Mouse (Mus musculus): ENCODE results near the gene Ovol3.
"Not testable (repeated sequence)": the region's sequence is repeated elsewhere in the genome, so short reads cannot be mapped to it uniquely, and the experiment has no call there.

Gene Ovol3

DNA sequence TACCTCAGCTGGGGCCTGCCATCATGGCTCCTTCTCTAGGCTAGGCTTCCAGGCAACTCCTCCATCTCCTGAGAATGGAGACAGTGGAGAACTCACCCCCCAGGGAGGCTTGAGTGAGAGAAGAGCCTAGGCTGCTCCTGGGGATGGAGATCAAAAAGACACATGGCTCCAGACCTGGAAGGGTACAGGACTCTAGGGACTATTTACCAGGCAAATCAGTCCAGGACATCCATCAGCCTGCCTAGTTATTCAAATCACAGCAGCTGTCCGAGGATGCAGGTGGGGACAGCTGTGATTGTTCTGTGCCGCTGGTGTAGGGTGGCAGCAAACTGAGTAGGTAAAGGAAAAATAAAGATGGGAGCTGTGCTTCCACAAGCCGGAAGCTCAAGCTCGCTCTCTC lies at the start of gene Ovol3:
Ovol3 (minus strand) TSS at position 101 of the 400 bp plus-strand sequence.
- no peak for DNase-seq (ENCODE audit: low spot score)

DNA sequence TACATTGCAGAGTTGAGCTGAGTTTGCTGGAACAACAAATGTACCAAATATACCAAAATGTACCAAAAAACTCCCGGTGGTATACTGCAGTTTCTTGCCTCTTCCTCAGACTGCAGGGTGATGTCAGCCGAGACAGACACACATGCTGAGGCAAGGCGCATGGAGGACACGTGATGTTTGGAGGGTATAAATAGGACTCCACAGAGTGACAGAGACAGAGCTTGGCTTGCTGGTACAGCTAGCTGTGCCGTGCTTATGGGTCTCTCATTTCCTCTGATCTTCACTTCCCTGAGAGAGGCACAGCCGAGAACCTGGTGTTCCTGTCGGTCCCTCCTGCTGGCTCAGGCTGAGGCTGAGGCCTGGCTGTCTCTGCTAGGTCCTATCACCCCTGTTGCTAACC lies 47.2 kb upstream of the Ovol3 start:
- no peak for DNase-seq (ENCODE audit: low spot score)

DNA sequence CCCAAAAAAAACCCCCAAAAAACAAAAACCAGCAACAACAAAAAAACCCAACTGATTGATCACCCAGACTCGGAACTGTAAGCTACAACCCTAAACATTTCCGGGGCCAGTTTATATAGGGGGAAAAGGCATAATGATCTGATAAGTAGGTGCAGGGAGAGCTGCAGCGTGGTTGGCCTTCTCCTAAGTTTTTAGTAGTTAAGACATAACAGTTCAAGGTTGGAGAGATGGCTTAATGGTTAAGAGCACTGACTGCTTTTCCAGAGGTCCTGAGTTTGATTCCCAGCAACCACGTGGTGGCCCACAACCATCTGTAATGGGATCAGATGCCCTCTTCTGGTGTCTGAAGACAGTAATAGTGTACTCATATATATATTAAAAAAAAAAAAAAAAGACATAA lies 46.0 kb upstream of the Ovol3 start:
- DNase-seq (ENCODE audit: low spot score), result no peak

DNA sequence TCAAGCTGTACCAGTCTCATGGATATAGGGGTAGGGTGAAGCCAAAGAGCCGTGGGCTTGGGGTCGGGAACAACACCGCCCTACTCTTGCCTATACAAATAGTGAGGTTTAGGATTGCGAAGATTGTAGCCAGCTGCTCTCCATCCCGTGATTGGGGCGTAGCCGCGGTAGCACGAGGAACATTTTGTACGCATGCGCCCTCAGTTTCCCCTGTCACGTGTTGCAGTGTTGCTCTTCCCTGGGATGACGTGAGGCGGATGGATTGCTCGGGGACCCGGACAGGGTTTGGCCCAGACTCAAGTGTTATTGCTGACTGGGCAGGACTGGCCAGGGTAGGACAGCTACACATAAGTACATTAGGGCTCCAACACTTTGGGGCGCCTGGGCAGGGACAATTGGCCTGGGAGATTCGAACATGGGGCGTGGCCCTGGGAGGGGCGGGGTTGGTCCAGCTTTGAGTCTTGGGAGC lies 45.2 kb upstream of the Ovol3 start:
- peak; percentile 71 for DNase-seq (ENCODE audit: low spot score)

DNA sequence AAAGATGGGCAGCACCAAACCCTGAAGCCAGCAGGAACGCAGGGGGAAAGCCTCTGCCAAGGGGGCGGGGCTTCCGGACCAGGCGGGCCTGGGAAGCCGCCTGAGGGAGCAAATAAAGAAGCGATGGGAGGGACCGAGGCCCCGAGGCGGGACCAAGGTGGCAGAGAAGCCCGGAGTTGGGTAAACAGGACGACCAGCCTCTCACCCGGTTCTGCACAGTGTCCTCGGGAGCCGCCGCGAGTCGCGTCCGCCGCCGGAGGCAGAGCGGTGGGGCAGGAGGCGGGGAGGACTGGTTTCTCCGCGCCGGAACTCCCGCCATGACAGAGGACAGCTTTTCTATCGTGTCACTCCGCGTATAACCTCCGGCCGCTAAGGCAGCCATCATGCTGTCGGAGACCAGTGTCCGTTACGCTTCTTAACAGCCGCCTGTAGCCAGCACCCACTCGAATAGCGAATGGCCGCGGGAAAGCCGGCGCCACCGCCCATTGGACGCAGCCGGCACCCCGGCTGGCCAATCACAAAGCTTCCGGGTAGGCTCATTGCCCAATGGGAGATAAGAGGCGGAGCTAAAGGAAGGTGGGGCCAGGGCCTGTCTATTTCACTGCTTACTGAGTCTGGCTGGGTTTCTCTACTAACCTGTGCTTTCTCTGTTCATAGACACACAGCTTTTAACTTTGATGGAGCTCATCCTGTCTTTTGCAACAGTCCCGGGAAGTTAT lies 44.6 kb upstream of the Ovol3 start, which contains the start of the genes Thap8 and Wdr62:
Thap8 (plus strand) TSS at position 144 of the 719 bp plus-strand sequence.
Wdr62 (minus strand) TSS at position 469 of the 719 bp plus-strand sequence.
- DNase-seq (ENCODE audit: low spot score), result peak; percentile 88

DNA sequence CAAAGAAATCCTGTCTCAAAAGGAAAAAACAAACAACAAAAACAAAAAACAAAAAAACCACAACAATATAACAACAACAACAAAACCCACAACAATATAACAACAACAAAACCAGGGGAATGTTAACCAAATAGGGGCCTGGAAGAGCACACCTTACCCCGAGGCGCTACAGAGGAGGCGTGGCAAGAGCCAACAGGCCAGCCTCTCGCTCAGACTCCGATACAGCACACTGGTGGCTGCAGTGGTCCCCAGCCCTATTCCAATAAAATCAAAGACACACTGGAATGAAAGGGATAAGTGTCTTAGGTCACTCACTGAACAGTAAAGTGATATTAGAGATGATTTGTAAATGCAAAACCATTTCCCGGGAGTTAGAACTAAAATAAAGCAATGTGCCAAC lies 44.0 kb upstream of the Ovol3 start:
- DNase-seq (ENCODE audit: low spot score), result no peak

DNA sequence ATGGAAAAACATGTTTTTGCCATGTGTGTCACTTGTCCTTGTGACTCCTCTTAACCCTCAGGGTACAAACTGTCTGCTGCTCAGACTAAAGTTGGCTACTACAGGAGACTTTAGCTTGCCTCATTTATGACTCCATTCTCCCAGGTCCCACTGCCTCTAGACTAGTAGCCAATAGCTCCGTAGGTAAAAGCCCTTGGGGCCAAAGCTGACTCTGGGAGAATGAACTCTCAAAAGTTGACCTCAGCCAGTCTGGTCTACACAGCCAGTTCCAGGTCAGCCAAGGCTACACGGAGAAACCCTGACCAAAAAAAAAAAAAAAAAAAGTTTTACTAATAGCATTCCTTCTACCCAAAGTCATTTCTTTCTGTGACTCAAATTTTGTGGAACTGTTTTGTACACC lies 43.4 kb upstream of the Ovol3 start:
- no peak for DNase-seq (ENCODE audit: low spot score)

DNA sequence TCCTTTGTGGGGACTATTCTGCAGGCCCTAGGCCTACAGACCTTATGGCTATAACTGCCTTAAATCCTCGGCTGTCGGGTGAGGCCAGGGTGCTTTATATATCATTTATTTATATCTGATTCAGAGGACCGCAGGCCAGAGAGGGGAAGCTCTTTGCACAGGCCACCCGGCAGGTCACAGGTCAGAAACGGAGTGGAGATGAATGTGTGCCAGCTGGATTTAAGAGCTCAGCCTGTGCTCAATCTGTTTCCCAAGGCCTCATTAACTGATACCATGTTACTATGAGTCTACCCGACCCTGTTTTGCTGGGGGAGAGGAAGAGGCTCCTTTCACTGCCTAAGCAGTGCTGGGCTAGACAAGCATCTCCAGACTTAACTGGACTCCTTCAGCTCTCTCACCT lies 38.9 kb upstream of the Ovol3 start:
- DNase-seq (ENCODE audit: low spot score), result no peak

DNA sequence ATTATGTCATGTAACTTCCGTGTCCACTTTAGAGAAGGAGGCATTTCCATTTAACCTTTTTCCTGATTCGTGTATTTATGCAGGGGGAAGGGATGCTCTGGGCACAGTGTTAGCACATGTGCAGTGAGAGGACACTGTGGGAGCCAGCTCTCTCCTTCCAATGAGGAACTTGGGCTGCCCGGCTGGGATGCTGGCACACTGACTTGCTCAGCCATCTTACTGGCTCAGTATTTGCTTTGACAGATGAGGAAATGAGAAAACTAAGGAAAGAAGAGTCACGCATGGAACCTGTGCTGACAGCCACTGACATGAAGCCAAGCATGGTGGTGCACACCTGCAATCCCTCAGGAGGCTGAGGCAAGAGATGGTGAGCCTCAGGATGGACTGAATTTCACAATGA lies 34.1 kb upstream of the Ovol3 start:
- no peak for DNase-seq (ENCODE audit: low spot score)

DNA sequence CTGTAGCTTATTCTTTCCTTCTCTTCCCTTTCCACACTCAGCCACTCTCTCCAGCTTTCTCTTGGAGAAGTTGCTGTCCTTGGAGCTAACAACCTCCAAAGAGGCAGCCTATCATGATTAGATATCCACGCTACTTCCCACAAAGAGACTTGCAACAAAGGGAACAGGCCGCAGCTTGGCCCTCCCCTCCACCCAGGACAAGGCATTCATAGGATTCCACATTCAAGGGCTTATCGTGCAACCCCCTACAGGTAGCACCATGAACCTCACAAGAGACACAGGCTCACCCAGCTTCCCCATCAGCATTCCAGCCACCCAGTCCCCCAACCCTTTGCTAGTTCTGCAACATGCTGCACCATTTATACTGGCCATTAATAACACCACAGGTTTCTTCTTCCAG lies 31.3 kb upstream of the Ovol3 start:
- DNase-seq (ENCODE audit: low spot score), result no peak

DNA sequence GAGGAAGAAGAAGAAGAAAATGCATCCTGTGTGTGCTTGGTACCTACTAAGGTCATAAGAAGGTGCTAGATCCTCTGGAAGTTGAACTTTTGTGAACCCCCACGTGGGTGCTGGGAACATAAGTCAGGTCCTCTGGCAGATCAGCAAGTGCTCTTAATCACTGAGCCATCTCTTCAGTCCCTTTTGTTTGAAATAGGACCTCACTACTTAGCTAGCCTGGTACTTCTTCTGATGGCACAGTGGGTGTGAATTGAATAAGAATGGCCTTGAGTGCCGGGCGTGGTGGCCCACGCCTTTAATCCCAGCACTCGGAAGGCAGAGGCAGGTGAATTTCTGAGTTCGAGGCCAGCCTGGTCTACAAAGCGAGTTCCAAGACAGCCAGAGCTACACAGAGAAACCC lies 30.4 kb upstream of the Ovol3 start:
- DNase-seq (ENCODE audit: low spot score), result no peak

DNA sequence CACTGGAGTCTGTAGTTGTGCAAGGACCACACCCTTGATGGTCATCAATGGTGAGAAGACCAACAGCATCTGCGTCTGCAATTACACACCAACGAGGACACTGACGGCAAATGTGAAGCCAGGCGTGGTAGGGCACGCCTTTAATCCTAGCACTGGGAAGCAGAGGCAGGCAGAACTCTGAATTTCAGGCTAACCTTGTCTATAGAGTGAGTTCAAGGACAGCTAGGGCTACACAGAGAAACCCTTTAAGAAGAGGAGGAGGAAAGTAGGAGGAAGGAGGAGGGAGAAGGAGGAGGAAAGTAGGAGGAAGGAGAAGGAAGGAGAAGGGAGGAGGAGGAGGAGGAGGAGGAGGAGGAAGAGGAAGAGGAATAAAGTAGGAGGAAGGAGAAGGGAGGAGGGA lies 30.0 kb upstream of the Ovol3 start:
- no peak for DNase-seq (ENCODE audit: low spot score)

DNA sequence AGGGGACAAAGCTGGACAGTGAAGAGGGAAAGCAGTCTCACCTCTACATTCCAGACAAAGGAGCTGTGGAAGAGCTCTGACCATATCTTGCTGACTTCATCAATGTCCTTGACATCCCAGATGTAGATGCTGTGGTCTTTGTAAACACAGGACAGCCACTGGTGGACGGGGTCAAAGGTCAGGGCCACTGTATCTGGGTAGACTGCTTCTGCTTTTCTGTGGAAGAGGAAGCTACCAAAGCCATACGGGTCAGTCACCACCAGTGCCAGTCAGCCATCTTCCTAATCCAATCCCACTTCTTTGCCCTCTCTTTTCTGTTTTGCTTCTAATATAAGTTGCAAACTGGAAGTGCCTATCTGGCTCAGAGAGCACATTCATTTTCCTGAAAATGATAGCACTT lies 29.5 kb upstream of the Ovol3 start:
- DNase-seq (ENCODE audit: low spot score), result no peak

DNA sequence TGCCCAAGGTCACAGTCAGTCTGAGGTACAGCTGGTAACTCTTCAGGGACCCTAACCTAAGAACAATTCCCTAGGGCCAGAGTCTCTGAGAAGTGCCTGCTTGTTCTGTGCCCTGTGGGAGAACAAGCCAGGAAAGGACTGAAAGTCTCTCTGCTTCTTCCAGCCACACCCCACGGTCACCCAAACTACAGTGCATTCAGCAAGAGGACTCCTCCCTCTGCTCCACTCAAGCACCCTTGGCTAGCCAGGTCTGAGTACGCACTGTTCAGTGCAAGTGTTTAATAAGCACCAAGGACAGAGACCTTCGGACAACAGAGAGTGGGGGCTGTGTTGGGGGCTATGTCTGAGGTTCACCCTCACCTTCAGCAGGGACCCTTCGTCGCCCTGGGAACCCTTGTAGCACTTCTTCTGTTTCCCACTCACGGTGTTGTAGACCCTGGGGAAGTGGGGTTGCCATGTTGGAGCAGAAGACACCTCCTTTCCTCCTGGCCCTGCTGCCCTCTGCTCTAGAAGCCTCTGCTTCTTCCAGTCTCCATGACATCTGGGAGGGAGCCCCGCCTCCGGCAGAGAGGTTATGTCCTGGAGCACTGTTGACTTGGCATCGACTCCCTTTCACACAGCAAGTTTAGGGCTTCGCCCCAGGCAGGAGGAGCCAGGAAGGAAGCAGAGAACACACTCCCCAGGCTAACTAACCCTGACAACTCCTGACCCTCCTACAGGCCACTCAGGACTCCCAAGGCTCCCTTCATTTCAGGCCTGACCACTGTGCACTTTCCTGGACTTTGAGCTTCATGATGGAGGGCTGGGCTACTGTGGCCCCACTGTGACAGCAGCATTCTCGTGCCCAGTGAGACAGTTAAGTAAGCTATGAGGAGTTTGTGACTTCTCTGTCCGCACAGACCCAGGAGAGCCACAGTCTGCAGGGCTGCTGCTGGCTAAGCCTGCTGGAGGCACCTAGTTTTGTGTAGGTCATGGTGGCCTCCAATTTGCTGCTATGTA lies 16.7 kb upstream of the Ovol3 start:
- DNase-seq (ENCODE audit: low spot score), result no peak

DNA sequence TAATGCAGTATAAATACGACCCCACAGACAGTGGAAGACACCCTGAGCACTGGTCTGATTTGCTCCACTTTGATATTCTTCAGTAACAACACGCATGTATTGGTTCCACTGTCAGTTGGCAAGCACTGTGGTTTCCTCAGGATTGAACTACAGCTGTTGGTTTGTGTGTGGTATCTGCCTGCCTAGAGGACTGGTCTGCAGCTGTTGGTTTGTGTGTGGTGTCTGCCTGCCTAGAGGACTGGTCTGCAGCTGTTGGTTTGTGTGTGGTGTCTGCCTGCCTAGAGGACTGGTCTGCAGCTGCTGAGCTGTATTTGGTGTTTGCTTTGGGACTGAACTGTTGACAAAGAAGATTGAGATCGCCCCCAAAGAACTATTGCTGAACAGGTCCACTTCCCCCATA lies 1.8 kb upstream of the Ovol3 start:
- not testable (repeated sequence) for DNase-seq (ENCODE audit: low spot score)

DNA sequence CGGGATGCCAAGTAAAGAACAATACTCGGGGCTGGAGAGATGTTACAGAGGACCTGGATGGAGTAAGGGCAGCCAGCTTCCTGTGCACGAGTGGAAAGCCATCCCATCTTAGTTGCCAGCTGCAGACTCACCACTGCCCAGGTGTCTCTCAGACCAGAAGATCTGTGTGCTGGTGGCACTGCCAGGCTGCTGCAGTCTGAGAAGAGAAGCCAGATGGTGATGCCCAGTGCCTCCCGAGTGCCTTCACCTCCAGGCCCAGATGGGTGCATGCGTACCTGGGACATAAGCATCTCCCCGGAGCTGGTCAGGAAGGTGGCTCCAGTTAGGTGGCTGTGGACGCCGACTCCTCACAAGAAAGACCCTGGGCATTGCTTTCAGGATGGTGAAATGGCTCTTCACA lies 434 bp downstream of the Ovol3 start:
- DNase-seq (ENCODE audit: low spot score), result no peak

DNA sequence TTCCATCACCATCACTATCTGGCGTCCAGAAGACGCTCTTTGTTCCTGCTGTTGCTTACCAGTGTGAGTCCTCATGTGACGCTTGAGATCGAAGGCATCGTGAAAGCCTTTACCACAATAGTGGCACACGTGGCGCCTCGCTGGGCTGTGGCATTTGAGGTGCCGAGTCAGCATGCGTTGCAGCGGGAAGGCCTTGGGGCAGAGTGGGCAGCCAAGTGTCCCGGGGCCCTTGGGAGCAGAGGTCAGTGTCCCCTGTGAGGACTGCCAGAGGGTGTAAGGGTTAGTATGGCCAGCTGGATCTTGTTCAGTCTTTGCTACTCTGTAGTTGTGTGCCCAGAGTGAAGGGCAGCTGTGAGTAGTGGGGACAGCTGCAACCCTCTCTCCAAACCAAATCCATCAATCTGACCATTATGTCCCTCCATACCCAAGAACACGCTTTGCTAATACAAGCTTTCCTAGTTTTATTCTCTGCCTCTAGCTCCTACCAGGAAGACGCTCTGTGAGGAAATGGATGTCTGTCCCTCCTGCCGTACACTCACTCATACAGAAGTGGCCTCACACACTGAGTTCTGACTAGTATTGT lies 1.2 kb downstream of the Ovol3 start:
- DNase-seq (ENCODE audit: low spot score), result no peak

DNA sequence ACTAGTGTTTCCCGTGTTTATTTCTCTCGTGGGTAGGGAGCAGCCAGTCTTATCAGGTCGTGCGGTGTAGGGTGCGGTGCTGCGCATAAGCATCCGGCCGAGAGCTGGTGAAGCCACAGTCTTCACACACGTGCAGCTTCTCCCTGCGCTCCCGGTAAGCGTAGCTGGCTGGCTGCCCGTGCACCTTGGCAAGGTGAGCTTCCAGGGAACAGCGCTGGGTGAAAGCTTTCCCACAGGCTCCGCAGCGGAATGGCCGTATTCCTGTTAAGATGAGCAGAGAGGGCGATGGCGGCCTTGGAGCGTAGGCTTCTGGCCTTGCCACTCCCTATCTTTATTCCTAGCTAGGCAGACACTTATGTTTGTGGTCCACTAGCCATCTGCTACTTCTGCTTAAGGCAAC lies 2.1 kb downstream of the Ovol3 start:
- no peak for DNase-seq (ENCODE audit: low spot score)

DNA sequence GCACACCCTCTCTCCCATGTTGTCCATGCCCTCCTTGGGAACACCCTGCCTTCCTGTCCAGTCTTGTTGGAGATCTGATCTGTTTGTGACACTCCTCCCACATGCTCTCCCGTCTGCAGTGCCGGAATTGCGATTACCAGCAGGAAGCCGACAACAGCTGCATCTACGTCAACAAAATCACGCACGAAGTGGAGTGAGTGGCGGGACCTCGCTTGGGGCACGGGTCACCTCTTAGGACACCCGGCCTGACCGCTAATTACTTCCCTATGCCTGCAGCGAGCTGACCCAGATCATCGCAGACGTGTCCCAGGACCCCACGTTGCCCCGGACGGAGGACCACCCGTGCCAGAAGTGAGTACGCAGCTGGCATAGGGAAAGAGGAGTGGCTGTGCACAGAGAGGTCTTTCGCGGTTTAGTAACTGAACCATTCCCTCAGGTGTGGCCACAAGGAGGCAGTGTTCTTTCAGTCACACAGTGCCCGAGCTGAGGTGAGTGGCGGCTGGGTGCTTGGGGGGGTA lies 2.8 kb downstream of the Ovol3 start:
- peak; percentile 35 for DNase-seq (ENCODE audit: low spot score)

DNA sequence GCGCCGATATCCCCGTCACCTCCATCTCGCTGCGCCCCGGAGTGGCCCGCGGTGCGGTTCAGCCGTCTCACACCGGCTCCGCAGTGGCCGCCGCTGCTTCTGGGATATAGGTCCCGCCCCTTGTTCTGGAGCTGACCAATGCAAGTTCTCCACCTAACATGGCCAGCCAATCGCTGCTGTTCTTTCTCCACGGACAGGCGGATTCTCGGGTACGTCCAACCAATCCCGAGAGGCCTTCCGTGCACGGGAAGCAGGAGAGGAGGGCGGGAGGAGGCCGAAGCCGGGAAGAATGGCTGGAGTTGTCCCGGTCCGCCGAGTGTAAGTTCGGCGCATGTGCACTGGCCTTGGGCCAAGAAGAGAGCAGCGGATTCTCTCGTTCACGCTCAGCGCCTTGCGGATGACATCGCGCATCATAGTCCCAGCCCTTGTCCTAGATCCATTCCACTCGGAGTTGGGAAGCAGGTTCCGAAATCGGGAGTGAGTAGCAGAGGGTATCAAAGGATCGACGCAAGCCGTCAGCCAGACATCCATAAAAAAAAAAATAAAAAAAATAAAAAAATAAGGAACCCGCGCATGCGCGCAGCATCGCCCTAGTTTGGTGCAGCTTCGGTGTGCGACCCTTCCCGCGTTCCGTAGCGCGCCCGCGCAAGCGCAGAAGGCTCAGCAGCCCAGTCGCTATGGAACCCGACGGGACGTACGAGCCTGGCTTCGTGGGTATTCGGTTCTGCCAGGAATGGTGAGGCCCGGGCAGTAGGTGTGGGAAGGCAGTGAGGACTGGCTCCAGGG lies 3.7 kb downstream of the Ovol3 start, which contains the start of the genes Polr2i and Tbcb:
Polr2i (plus strand) TSS at position 280 of the 786 bp plus-strand sequence.
Tbcb (minus strand) TSS at position 604 of the 786 bp plus-strand sequence.
- peak; percentile 91 for DNase-seq (ENCODE audit: low spot score)

DNA sequence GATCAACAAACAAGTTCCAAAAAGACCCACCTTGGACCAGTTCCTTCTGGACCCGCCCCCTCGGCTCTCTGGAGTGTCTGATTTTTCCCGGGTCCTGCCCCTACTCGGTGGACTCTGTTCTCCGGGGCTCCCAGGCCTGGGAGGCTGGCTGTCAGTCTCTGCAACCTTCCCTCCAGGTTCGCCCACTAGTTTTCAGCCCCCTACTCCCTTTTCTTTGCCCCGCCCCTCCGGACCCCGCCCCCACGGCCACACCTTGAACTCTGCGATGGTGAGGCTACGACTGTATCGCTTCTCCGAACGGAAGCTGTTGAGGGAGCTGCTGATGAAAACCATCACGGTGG lies 4.2 kb downstream of the Ovol3 start:
- DNase-seq (ENCODE audit: low spot score), result no peak
